Comparison of ENCODE assay signal across 18 mouse cellular contexts in the genomic region with DNA sequence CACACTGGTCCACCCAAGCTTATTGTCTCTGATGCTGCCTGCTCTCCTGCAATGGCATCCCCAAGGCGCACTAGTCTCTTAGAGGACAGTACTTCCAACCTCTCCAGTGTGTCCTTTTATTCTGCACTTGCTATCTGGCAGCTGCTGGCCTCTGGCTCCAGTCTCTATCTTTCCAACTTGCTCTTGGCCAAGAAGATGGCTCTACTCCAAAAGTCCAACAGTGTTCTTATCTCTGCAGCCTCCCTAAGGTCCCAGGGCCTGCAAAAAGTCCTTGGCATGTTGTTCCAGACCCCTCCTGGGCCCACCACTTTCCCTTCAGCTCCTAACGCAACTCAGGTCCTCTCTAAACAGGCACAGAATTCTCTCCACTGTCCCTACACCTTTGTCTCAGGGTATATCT. TPM values are rescaled to one million over a fixed set of nuclear protein-coding genes. Genes with fewer than 3 reads are reported as not detected.
"Had no signal": no experiment of that assay in that cellular context is flagged by ENCODE, and none has a peak within 500 bp of the region (broad histone marks: within the 10 kb centered on the region; RNA-seq: fewer than 3 reads in every experiment).

No protein-coding gene starts in this region.

- H3K9me3 ChIP-seq: limb, embryonic 10.5 days; limb, embryonic 13.5 days; liver, embryonic 12.5 days; liver, embryonic 15.5 days; lung, embryonic 15.5 days; midbrain, embryonic 12.5 days; midbrain, embryonic 15.5 days; neural tube, embryonic 12.5 days; neural tube, embryonic 15.5 days had no signal

- H3K4me1 ChIP-seq: liver, embryonic 12.5 days; liver, embryonic 15.5 days; midbrain, embryonic 12.5 days; midbrain, embryonic 15.5 days; neural tube, embryonic 12.5 days; neural tube, embryonic 15.5 days had no signal

- H3K9ac ChIP-seq: limb, embryonic 13.5 days; liver, embryonic 12.5 days; liver, embryonic 15.5 days; lung, embryonic 15.5 days; midbrain, embryonic 12.5 days; midbrain, embryonic 15.5 days; neural tube, embryonic 12.5 days; neural tube, embryonic 15.5 days had no signal

- H3K4me3 ChIP-seq: layer of hippocampus, adult 2 months; limb, embryonic 10.5 days; limb, embryonic 13.5 days; liver, embryonic 12.5 days; liver, embryonic 15.5 days; lung, embryonic 15.5 days; midbrain, embryonic 12.5 days; midbrain, embryonic 15.5 days; neural tube, embryonic 12.5 days; neural tube, embryonic 15.5 days had no signal

- H3K36me3 ChIP-seq: limb, embryonic 10.5 days; limb, embryonic 13.5 days; liver, embryonic 12.5 days; liver, embryonic 15.5 days; lung, embryonic 15.5 days; midbrain, embryonic 12.5 days; midbrain, embryonic 15.5 days; neural tube, embryonic 12.5 days; neural tube, embryonic 15.5 days had no signal

- H3K4me2 ChIP-seq: limb, embryonic 13.5 days; liver, embryonic 12.5 days; liver, embryonic 15.5 days; lung, embryonic 15.5 days; midbrain, embryonic 12.5 days; midbrain, embryonic 15.5 days; neural tube, embryonic 12.5 days; neural tube, embryonic 15.5 days had no signal

- ATAC-seq: liver, embryonic 12.5 days; midbrain, embryonic 15.5 days had no signal

- H3K27ac ChIP-seq: layer of hippocampus, adult 2 months; limb, embryonic 10.5 days; limb, embryonic 13.5 days; liver, embryonic 12.5 days; liver, embryonic 15.5 days; lung, embryonic 15.5 days; macrophage; midbrain, embryonic 12.5 days; midbrain, embryonic 15.5 days; neural tube, embryonic 12.5 days; neural tube, embryonic 15.5 days had no signal

- DNase-seq: kidney, adult 18-20 months; kidney, postnatal 10 days; layer of hippocampus, adult 9-11 months; liver; lung, adult 18-20 months; lung, postnatal 10 days; thymus, postnatal 25 days had no signal

- H3K27me3 ChIP-seq: liver, embryonic 15.5 days; midbrain, embryonic 12.5 days; midbrain, embryonic 15.5 days; neural tube, embryonic 12.5 days; neural tube, embryonic 15.5 days had no signal

RNA-seq across cellular contexts. Expression of a gene that starts 28.9 kb away (rescaled TPM):
- polyA plus RNA-seq: macrophage had no signal
